Mouse (Mus musculus) heart, embryonic 15.5 days (tissue): Measurements from ENCODE around the gene Zfp398. TPM values are rescaled to one million over a fixed set of nuclear protein-coding genes. Genes with fewer than 3 reads are reported as not detected.
"Not testable (repeated sequence)": the region's sequence is repeated elsewhere in the genome, so short reads cannot be mapped to it uniquely, and the experiment has no call there.

ENCODE experiments used
- ATAC-seq: fragments of 200-750 bp; cut with Nextera tagmentation; replicated peaks from 2 replicates; pipeline ENCODE4 v1.8.0; 2017; ENCODE audit warnings: low read depth, moderate TSS enrichment; ENCODE audit not compliant: insufficient number of reproducible peaks, insufficient read depth, low FRiP score
- H3K27ac ChIP-seq: fragments of 300-500 bp; sonication (generic); 2 replicates; pipeline ENCODE4 v1.5.1; 2015; ENCODE audit warnings: mild to moderate bottlenecking, inconsistent platforms
- H3K27me3 ChIP-seq: fragments of 300-500 bp; sonication (generic); 2 replicates; pipeline ENCODE4 v1.6.1; 2015; ENCODE audit warnings: inconsistent platforms
- H3K36me3 ChIP-seq: fragments of 300-500 bp; sonication (generic); 2 replicates; pipeline ENCODE4 v1.6.1; 2015; ENCODE audit warnings: mild to moderate bottlenecking, inconsistent platforms
- H3K4me1 ChIP-seq: fragments of 300-500 bp; sonication (generic); replicated peaks from 2 replicates; pipeline ENCODE4 v1.6.1; 2015; ENCODE audit warnings: inconsistent platforms
- H3K4me2 ChIP-seq: fragments of 300-500 bp; sonication (generic); 2 replicates; pipeline ENCODE4 v1.6.1; 2015; ENCODE audit warnings: inconsistent platforms, mild to moderate bottlenecking, moderate library complexity
- H3K4me3 ChIP-seq: fragments of 300-500 bp; sonication (generic); 2 replicates; pipeline ENCODE4 v1.5.1; 2015; ENCODE audit warnings: mild to moderate bottlenecking, inconsistent platforms
- H3K9ac ChIP-seq: fragments of 300-500 bp; sonication (generic); 2 replicates; pipeline ENCODE4 v1.6.1; 2015; ENCODE audit warnings: mild to moderate bottlenecking, inconsistent platforms
- H3K9me3 ChIP-seq: fragments of 300-500 bp; sonication (generic); replicated peaks from 2 replicates; pipeline ENCODE4 v1.6.1; 2016; ENCODE audit warnings: inconsistent platforms
- WGBS: fragments of 180-500 bp; shearing (Covaris S2); methylation state at CpG from one replicate; pipeline ENCODE4 v1.1.7; 2015; ENCODE audit warnings: mixed read lengths; 5-methylcytosine and 5-hydroxymethylcytosine counted together
- polyA plus RNA-seq: library from polyadenylated mRNA; unstranded; fragments of >200 nt; fragmentation: Nextera tagmentation; extraction: Ambion mirVana; gene quantifications from 2 replicates; pipeline ENCODE4 v1.2.1, GENCODE M21; 2015

The Zfp398 gene
- polyA plus RNA-seq, 1 experiment from 2014 or later: 4.0 TPM

DNA sequence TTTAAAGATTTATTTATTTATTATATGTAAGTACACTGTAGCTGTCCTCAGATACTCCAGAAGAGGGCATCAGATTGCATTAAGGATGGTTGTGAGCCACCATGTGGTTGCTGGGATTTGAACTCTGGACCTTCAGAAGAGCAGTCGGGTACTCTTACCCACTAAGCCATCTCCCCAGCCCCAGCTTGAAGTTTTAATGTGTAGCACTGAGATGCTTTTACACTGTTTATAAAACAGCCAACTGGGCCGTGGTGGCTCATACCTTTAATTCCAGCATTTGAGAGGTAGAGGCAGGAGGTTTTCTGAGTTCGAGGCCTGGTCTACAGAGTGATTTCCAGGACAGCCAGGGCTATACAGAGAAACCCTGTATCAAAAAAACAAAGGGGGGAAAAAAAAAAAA is 22.3 kb downstream of the Zfp398 start:
- 86% methylated on average over 3 of the region's 3 CpGs for WGBS
- ATAC-seq: not testable (repeated sequence)

DNA sequence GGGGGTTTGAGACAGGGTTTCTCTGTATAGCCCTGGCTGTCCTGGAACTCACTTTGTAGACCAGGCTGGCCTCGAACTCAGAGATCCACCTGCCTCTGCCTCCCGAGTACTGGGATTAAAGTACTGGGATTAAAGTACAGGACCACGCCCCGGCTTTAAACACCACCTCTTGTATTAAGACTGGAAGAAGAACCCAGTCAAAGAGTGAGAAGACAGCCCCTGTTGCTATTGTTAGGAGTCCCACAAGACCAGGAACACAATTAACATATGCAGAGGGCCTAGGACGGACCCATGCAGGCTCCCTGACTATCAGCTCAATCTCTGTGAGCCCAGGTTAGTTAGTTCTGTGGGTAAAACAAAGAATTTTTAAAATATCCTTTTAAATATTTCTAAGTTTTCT is 36.8 kb downstream of the Zfp398 start:
- H3K4me1 ChIP-seq: no peaks in the 10 kb centered on the region
- H3K36me3 ChIP-seq: peaks cover under 1% of the 10 kb centered on the region; the same call in 1 of the 2 replicates
- H3K4me3 ChIP-seq: no peak overlapping the region
- no peak overlapping the region for H3K9ac ChIP-seq
- ATAC-seq: no peak
- H3K4me2 ChIP-seq: no peak overlapping the region
- no peaks in the 10 kb centered on the region for H3K9me3 ChIP-seq
- H3K27ac ChIP-seq: no peak overlapping the region
- H3K27me3 ChIP-seq: no peaks in the 10 kb centered on the region
- WGBS: 84% methylated on average over 5 of the region's 5 CpGs

More for the DNA sequence above, 22.3 kb downstream of the Zfp398 start:
- not testable (repeated sequence) for H3K27me3 ChIP-seq, H3K4me2 ChIP-seq, H3K9me3 ChIP-seq, H3K4me3 ChIP-seq, H3K4me1 ChIP-seq, H3K9ac ChIP-seq, H3K27ac ChIP-seq
- H3K36me3 ChIP-seq: peaks cover 18% of the 10 kb centered on the region

DNA sequence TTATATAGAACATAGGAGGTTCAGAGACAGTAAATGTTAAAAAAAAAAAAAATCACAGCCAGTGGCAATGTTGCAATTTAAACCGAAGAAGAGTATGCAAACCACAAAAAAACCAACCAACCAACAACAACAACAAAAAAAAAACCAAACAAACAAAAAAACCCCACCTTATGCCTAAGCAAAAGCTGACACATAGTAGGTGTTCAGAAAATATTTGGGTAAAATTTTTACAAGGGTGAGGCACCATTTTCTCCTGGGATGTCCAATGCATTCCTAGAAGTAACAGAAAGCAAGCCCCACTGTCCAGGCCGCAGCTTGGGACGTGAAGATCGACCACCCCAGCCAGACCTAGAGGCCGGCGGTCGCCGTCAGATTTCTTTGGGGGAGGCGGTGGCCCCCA is 41.6 kb downstream of the Zfp398 start, which contains the start of gene Zfp282:
Zfp282 (plus strand) TSS at position 147 of the 400 bp plus-strand sequence.
- Histone ChIP-seq H3K9me3 (no peaks in the 10 kb centered on the region), H3K9ac (peak within 1 kb of the TSS; percentile 94), H3K4me1 (peaks cover 16% of the 10 kb centered on the region), H3K36me3 (peaks cover 19% of the 10 kb centered on the region), H3K4me2 (peak within 1 kb of the TSS; percentile 86), H3K27me3 (no peaks in the 10 kb centered on the region), H3K4me3 (peak within 1 kb of the TSS; percentile 97), H3K27ac (peak within 1 kb of the TSS; percentile 99)
- no peak for ATAC-seq
- 6% methylated on average over 9 of the region's 9 CpGs for WGBS

DNA sequence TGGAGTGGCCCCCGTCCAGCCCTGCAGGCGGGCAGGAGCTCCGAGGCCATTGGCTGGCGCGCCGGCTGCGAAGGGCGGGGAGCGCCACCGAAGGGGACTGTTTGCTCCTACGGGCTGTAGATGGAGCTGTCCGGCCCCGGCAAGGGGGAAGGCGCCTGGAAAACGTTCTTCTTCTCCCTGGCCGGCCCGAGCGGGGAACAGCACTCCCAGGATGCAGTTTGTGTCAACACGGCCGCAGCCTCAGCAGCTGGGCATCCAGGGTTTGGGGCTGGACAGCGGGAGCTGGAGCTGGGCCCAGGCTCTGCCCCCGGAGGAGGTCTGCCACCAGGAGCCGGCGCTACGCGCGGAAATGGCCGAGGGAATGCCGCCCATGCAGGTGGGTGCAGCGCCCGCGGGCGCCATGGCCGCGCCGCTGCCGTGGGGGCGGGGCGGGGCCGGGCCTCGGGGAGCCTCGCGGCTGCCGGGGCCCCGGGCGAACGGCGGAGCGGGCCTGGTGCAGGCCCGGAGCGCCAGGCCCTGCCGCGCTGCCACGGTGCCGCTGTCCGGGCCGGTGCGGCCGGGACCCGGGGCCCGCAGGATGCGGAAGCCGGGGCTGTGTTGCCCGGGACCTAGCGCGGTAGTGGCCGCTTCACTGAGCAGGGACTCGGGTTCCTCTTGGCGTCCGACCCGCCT is 42.1 kb downstream of the Zfp398 start:
- peak overlapping the region; percentile 86 for H3K4me2 ChIP-seq
- under 1% methylated on average over 65 of the region's 71 CpGs for WGBS
- H3K4me3 ChIP-seq: peak overlapping the region; percentile 97
- H3K27ac ChIP-seq: peak overlapping the region; percentile 99
- H3K4me1 ChIP-seq: peaks cover 16% of the 10 kb centered on the region
- peaks cover 24% of the 10 kb centered on the region for H3K36me3 ChIP-seq
- no peaks in the 10 kb centered on the region for H3K27me3 ChIP-seq
- H3K9me3 ChIP-seq: no peaks in the 10 kb centered on the region
- ATAC-seq: peak; percentile 95
- H3K9ac ChIP-seq: peak overlapping the region; percentile 94

DNA sequence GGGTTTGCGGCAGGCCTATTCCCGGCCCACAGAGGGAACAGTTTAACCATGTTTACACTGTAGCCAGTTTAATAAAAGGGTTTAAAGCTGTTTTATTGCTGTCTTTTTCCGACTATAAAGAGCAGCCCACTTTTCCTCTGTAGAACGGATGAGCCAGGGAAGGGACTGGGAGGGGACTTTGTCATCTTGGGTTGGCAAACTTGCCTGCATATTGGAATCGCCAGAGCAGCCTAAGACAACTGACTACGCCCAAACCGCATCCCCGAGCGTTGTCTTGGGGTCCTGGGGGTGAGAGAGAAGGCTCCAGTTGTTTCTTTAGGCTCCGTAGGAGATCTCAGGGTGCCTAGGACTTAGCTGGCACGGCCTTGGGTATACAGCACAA is 42.7 kb downstream of the Zfp398 start:
- peaks cover 16% of the 10 kb centered on the region for H3K4me1 ChIP-seq
- no peak for ATAC-seq

DNA sequence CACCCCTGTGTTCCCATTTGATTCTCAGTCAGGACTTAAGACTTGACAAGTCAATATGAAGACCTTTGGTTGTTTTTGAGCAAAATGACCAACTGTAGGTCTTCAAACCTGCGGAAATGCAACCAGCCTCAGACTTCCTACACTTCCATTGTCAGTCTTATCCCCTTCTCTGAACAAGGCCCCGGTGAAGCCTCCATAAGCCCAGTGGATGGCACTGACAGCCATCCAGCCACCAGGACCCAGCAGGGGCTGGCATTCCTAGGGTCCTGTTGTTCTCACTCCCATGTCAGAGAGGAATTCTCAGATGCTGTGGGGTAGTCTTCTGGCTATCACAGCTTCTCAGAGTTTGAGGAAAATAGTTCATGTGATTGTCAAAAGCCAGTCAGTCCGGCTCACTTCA is 43.1 kb downstream of the Zfp398 start:
- 47% methylated on average over 3 of the region's 3 CpGs for WGBS
- H3K36me3 ChIP-seq: peaks cover 33% of the 10 kb centered on the region
- H3K27me3 ChIP-seq: no peaks in the 10 kb centered on the region
- H3K9me3 ChIP-seq: no peaks in the 10 kb centered on the region
- H3K9ac ChIP-seq: peak overlapping the region; percentile 94
- peaks cover 16% of the 10 kb centered on the region for H3K4me1 ChIP-seq
- no peak for ATAC-seq
- H3K4me3 ChIP-seq: peak overlapping the region; percentile 97
- H3K4me2 ChIP-seq: peak overlapping the region; percentile 86
- no peak overlapping the region; the same call in 1 of the 2 replicates for H3K27ac ChIP-seq

More for the DNA sequence above, 42.7 kb downstream of the Zfp398 start:
- Histone ChIP-seq H3K27me3 (no peaks in the 10 kb centered on the region), H3K36me3 (peaks cover 29% of the 10 kb centered on the region), H3K27ac (peak overlapping the region; percentile 99), H3K9ac (peak overlapping the region; percentile 94), H3K4me3 (peak overlapping the region; percentile 97), H3K4me2 (peak overlapping the region; percentile 86), H3K9me3 (no peaks in the 10 kb centered on the region)
- WGBS: 3% methylated on average over 11 of the region's 11 CpGs

DNA sequence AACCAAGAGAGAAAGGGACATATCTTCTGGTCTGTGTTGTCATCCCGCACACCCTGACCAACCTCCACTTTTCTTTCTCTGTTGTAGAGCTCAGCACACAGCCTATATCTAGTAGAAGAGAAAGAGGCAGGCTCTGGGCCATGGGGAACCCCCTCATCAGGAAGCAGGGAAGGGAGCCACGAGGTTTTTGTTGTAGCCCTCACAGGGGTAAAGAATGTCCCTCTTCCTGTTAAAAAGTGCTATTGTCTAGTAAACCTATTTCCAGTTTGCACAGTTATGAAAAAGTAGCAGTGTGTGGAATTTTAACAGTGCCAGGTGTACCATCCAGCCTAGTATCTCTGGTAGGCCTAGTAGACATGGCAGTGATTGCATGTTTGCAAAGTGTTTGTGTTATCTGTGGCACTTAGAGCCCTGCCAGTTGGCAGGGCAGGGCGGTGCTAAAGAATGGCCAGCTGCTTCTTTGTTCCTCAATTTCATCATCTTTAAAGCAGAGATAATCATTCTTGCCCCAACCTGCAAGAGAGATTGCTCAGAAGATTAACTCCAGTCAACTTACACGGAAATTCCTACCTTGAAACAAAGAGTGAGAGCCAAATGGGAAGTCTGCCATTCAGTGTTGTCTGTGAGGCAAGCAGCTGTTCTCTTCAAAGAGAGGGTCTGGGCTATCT is 43.7 kb downstream of the Zfp398 start:
- no peak for ATAC-seq
- Histone ChIP-seq H3K4me2 (peak overlapping the region; percentile 86), H3K4me3 (peak overlapping the region; percentile 97), H3K36me3 (peaks cover 39% of the 10 kb centered on the region), H3K9me3 (no peaks in the 10 kb centered on the region), H3K4me1 (peaks cover 16% of the 10 kb centered on the region), H3K27ac (no peak overlapping the region), H3K9ac (0 out of 2 replicates have a peak overlapping the region, but pooled peaks have one; percentile 94), H3K27me3 (no peaks in the 10 kb centered on the region)
- 62% methylated on average over 4 of the region's 4 CpGs for WGBS

DNA sequence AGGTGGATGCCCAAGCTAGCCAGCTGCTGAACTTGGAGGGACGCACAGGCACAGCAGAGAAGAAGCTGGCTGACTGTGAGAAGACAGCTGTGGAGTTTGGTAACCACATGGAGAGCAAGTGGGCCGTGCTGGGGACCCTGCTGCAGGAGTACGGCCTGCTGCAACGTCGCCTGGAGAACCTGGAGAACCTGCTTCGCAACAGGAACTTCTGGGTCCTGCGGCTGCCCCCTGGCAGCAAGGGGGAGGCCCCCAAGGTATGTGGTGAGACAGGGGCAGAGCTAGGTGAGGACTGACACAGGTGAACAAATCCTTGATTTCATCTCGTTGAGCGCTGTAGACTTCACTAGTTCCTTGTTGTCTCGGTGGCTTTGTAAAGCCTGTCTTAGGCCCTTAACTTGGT is 44.7 kb downstream of the Zfp398 start:
- H3K4me3 ChIP-seq: no peak overlapping the region
- H3K9me3 ChIP-seq: no peaks in the 10 kb centered on the region
- H3K27me3 ChIP-seq: no peaks in the 10 kb centered on the region
- H3K27ac ChIP-seq: no peak overlapping the region
- no peak for ATAC-seq
- H3K4me2 ChIP-seq: no peak overlapping the region
- WGBS: 87% methylated on average over 10 of the region's 10 CpGs
- peaks cover 47% of the 10 kb centered on the region for H3K36me3 ChIP-seq
- peaks cover 16% of the 10 kb centered on the region for H3K4me1 ChIP-seq
- H3K9ac ChIP-seq: no peak overlapping the region

DNA sequence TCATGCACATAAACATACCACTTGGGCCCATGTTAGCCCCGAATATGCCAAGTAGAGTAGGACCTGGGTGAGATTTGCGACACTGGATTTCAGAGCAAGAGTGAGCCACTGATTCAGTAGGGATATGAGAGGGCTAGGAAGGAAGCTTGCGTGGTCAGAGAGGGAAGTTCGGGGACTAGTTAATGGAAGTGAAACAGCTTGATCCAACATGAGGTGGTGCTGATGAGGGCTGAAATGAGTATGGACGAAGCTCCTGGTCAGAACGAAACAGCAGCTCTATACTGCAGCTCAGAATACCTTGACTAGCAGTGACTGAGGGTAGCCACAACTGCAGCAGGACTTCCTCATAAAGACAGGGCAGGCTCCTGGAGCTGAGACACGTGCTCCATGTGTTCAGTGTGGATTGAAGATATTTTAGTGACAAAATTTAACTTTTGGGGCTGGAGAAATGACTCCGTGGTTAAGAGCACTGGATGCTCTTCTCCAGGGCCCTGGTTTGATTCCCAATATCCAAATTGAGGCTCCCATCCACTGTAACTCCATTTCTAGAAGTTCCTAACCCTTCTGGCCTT is 53.4 kb downstream of the Zfp398 start:
- no peak overlapping the region for H3K4me2 ChIP-seq
- H3K36me3 ChIP-seq: peaks cover 62% of the 10 kb centered on the region
- H3K9ac ChIP-seq: no peak overlapping the region
- H3K4me1 ChIP-seq: no peaks in the 10 kb centered on the region
- no peak for ATAC-seq
- no peak overlapping the region for H3K27ac ChIP-seq
- 81% methylated on average over 8 of the region's 8 CpGs for WGBS
- H3K4me3 ChIP-seq: no peak overlapping the region
- no peaks in the 10 kb centered on the region for H3K9me3 ChIP-seq
- H3K27me3 ChIP-seq: no peaks in the 10 kb centered on the region

DNA sequence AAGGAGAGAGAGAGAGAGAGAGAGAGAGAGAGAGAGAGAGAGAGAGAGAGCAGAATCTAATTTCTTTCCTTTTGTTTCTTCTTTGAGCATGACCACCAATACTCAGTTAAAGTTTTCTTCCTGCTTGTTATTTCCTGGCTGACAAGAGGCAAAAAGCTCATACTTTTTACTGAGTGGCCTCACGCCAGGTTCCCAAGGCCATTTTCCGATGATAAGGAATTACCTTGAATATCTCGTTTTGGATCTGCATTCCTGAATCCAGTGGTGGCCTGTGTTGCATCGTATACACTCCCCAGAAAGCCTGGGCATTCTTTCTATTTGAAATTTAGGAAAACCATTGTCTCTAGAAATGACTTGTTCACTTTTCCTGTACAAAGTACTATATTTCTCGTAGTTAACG is 64.0 kb downstream of the Zfp398 start:
- no peak overlapping the region for H3K4me3 ChIP-seq
- H3K9me3 ChIP-seq: no peaks in the 10 kb centered on the region
- H3K27ac ChIP-seq: no peak overlapping the region
- peaks cover under 1% of the 10 kb centered on the region; the same call in 1 of the 2 replicates for H3K27me3 ChIP-seq
- no peaks in the 10 kb centered on the region for H3K4me1 ChIP-seq
- WGBS: 84% methylated on average over 6 of the region's 6 CpGs
- peaks cover 63% of the 10 kb centered on the region for H3K36me3 ChIP-seq
- H3K4me2 ChIP-seq: no peak overlapping the region
- no peak overlapping the region for H3K9ac ChIP-seq
- ATAC-seq: no peak

DNA sequence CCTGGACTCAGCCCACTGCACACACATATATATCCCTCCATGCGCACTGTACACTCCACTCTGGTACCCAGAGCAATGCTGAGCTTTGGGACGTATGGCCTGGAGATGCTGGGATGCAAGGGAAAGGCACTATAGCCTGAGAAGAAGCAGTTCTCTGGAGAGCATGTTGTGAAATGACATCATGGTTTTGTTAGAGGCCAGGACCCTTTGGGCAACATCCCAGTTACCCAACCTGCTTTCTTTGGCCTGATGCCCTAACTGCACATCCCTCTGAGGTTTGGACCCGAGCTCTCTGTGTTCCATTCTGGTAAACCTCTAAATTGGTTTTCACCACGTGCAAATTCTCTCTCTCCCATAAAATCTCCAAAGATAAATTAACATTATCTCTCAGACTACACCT is 68.1 kb downstream of the Zfp398 start:
- Histone ChIP-seq H3K27me3 (peaks cover 5% of the 10 kb centered on the region; the same call in 1 of the 2 replicates), H3K27ac (no peak overlapping the region), H3K36me3 (peaks cover 78% of the 10 kb centered on the region), H3K9me3 (0 out of 2 replicates have a peak, but pooled peaks cover 5% of the 10 kb centered on the region), H3K4me2 (no peak overlapping the region), H3K4me3 (no peak overlapping the region), H3K4me1 (no peaks in the 10 kb centered on the region), H3K9ac (no peak overlapping the region)
- ATAC-seq: no peak
- 83% methylated on average over 4 of the region's 4 CpGs for WGBS
